Mouse (Mus musculus): ENCODE measurements around the gene Adgrl3.
A peak's percentile ranks its signal among the peaks of the same experiment; 100 is the strongest.
"Not testable (repeated sequence)": the region's sequence is repeated elsewhere in the genome, so short reads cannot be mapped to it uniquely, and the experiment has no call there.

Adgrl3 gene

GRCm38 (mm10) chr5:81405582-81406143, 385.7 kb downstream of the Adgrl3 start:
- no peak for DNase-seq (ENCODE audit: low spot score in 2 of 2)

GRCm38 (mm10) chr5:81417326-81417725, 397.4 kb downstream of the Adgrl3 start:
- no peak for DNase-seq (ENCODE audit: low spot score in 2 of 2)

- no peak for DNase-seq (ENCODE audit: low spot score in 2 of 2)
Measured at GRCm38 (mm10) chr5:81427393-81427792, 407.5 kb downstream of the Adgrl3 start.

- no peak for DNase-seq (ENCODE audit: low spot score in 2 of 2)
Measured at GRCm38 (mm10) chr5:81436375-81436774, 416.4 kb downstream of the Adgrl3 start.

- DNase-seq (ENCODE audit: low spot score in 2 of 2) = no peak
Measured at GRCm38 (mm10) chr5:81442150-81442549, 422.2 kb downstream of the Adgrl3 start.

- no peak for DNase-seq (ENCODE audit: low spot score in 2 of 2)
Measured at GRCm38 (mm10) chr5:81465971-81466370, 446.0 kb downstream of the Adgrl3 start.

GRCm38 (mm10) chr5:81474681-81475080, 454.7 kb downstream of the Adgrl3 start:
- DNase-seq (ENCODE audit: low spot score in 2 of 2) = no peak

GRCm38 (mm10) chr5:81475406-81475805, 455.5 kb downstream of the Adgrl3 start:
- DNase-seq (ENCODE audit: low spot score in 2 of 2) = no peak

GRCm38 (mm10) chr5:81475971-81476606, 456.2 kb downstream of the Adgrl3 start:
- no peak for DNase-seq (ENCODE audit: low spot score in 2 of 2)

- no peak for DNase-seq (ENCODE audit: low spot score in 2 of 2)
Measured at GRCm38 (mm10) chr5:81480911-81481310, 461.0 kb downstream of the Adgrl3 start.

- DNase-seq (ENCODE audit: low spot score in 2 of 2) = no peak
Measured at GRCm38 (mm10) chr5:81483890-81484289, 464.0 kb downstream of the Adgrl3 start.

GRCm38 (mm10) chr5:81501076-81501475, 481.1 kb downstream of the Adgrl3 start:
- DNase-seq (ENCODE audit: low spot score in 2 of 2) = no peak

GRCm38 (mm10) chr5:81518720-81519496, 499.0 kb downstream of the Adgrl3 start:
- DNase-seq (ENCODE audit: low spot score in 2 of 2) = no peak

GRCm38 (mm10) chr5:81519497-81520382, 499.8 kb downstream of the Adgrl3 start:
- DNase-seq (ENCODE audit: low spot score in 2 of 2) = peak; percentile 26 to 46

GRCm38 (mm10) chr5:81522760-81523159, 502.8 kb downstream of the Adgrl3 start:
- no peak for DNase-seq (ENCODE audit: low spot score in 2 of 2)

GRCm38 (mm10) chr5:81524532-81524961, 504.6 kb downstream of the Adgrl3 start:
- DNase-seq (ENCODE audit: low spot score in 2 of 2) = no peak

- DNase-seq (ENCODE audit: low spot score in 2 of 2) = no peak
Measured at GRCm38 (mm10) chr5:81525326-81525725, 505.4 kb downstream of the Adgrl3 start.

- peak in 1 of 2 experiments; percentile 20 for DNase-seq (ENCODE audit: low spot score in 2 of 2)
Measured at GRCm38 (mm10) chr5:81531639-81532038, 511.7 kb downstream of the Adgrl3 start.

- no peak for DNase-seq (ENCODE audit: low spot score in 2 of 2)
Measured at GRCm38 (mm10) chr5:81550211-81550610, 530.3 kb downstream of the Adgrl3 start.

- DNase-seq (ENCODE audit: low spot score in 2 of 2) = not testable (repeated sequence)
Measured at GRCm38 (mm10) chr5:81555149-81555548, 535.2 kb downstream of the Adgrl3 start.

- no peak for DNase-seq (ENCODE audit: low spot score in 2 of 2)
Measured at GRCm38 (mm10) chr5:81556008-81556407, 536.1 kb downstream of the Adgrl3 start.

- no peak for DNase-seq (ENCODE audit: low spot score in 2 of 2)
Measured at GRCm38 (mm10) chr5:81558965-81559364, 539.0 kb downstream of the Adgrl3 start.
